Mouse (Mus musculus) ZHBTc4 (cell line): ENCODE data around the gene Tmem151b.

Experiments
- DNase-seq: peaks from one replicate; pipeline ENCODE4 v3.0.0-alpha.2; 2011; ENCODE audit warnings: low read depth, low spot score

Gene Tmem151b

DNA sequence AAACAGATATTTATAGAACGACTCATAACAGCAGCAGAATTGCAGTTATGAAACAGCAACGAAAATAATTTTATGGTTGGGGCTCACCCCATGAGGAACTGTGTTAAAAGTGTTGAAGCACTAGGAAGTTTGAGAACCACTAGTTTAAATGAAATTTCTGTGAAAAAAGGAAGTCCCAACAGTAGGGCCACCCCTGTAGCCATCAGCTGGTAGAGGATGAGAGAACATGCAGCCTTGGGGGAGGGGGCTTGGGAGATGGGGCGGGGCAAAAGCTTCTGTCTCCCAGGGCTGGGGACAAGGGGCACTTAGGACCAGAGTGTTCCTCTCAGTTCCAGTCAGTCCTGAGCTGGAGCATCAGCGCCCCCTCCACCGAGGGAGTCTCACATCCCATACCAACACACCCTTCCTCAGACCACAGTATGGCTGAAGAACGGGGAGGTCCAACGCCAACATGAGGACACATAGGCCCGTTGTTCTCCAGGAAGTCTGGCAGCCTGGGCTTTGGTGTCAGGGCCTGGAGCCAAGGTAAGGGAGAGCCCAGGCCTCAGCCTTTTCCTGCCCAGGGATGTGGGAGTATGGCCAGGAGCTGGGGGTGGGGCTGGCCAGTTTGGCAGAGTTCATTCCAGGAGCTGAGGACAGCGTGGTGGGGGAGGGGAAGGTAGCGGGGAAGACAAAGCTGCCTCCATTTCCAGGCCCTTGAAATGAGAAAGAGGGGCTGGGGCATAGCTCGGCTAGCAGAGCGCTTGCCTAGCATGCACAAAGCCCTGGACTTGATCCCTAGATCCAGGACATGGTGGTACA, 34.8 kb upstream of the Tmem151b start:
- DNase-seq: peak; percentile 80

GRCm38 (mm10) chr17:45582715-45583355, 33.4 kb upstream of the Tmem151b start:
- DNase-seq: peak; percentile 82

DNA sequence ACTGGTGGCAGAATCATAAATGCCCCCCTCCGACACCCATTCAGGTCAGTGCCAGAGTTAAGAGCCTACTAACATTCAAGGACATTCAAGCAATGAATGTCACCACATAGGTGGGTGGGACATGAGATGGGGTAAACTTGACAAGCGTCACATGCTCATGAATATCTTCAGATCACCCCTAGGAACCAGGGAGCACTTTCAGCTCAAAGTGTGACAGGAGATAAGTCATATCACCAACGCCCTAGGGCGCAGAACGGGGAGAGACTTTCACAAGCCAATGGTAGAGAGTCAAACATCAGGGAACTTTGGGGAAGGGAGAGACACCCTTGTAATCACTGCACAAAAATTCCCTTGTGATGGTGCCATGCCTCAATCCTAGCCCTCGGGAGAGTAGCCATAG, 32.7 kb upstream of the Tmem151b start:
- no peak for DNase-seq

- DNase-seq: peak; percentile 86
These were observed 32.1 kb upstream of the Tmem151b start for GRCm38 (mm10) chr17:45581567-45581983.

- DNase-seq: peak; percentile 45
These were observed 31.5 kb upstream of the Tmem151b start for GRCm38 (mm10) chr17:45580958-45581477.

GRCm38 (mm10) chr17:45579554-45579953, 30.1 kb upstream of the Tmem151b start:
- DNase-seq: peak; percentile 71

- DNase-seq: peak; percentile 77
These were observed 29.4 kb upstream of the Tmem151b start for GRCm38 (mm10) chr17:45578843-45579242.

DNA sequence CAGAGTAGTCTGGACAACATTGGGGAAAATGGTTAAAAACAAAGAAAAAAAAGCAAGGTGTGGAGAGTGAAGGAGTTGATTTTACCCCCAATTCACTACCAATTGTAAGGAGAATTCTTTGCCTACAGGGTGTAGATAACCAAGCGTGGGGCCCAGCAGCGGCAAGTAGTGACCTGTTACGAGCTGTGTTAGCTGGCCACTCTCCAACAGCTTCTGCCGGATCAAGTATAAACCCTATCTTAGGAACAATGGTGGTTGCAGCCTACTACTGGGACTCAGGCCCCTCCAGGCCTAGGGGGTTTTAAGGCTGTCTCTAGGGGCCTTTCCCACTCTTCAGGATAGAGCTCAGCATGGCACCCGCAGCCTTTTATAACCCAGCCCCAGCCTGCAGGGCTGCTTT, 28.8 kb upstream of the Tmem151b start:
- DNase-seq: no peak

GRCm38 (mm10) chr17:45575123-45575897, 25.8 kb upstream of the Tmem151b start:
- DNase-seq: no peak

GRCm38 (mm10) chr17:45574129-45574761, 24.8 kb upstream of the Tmem151b start:
- DNase-seq: peak; percentile 85

- DNase-seq: peak; percentile 98
These were observed 24.3 kb upstream of the Tmem151b start for GRCm38 (mm10) chr17:45573780-45574123.

DNA sequence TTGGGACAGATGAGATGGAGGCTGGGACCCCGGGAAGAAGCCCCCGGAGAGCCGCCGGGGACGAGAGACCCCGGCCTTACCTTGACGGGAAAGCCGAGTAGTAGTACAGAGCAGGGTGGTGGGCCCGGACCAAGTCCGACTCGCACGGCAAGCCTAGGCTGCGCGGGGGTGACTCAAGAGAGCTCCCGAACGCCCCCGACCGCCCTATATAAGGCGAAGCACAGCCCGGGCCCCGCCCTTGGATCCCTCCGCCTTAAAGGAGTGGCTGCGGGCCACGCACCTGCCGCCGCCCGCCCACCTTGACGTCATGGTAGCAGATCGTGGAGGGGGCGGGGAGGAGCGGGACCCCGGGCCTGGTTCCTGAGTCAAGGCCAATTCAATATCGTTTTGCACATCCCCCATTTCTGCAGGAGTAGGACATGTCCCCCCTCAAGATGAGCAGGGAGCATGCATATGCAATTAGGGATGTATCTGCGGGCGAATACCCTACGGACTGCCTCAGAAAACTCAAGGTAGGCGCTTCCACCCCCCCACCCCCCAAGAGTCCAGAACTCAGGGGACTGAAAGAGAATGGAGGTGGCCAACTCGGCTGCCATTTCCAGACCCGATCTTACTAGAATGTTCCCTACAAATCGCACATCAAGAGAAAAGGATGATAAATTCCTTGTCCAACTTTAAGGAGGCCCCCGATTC, 23.8 kb upstream of the Tmem151b start, which contains the start of gene Hsp90ab1:
TSS of gene Hsp90ab1 (minus strand) at position 185 of the 693 bp plus-strand sequence.
- DNase-seq: peak; percentile 98

DNA sequence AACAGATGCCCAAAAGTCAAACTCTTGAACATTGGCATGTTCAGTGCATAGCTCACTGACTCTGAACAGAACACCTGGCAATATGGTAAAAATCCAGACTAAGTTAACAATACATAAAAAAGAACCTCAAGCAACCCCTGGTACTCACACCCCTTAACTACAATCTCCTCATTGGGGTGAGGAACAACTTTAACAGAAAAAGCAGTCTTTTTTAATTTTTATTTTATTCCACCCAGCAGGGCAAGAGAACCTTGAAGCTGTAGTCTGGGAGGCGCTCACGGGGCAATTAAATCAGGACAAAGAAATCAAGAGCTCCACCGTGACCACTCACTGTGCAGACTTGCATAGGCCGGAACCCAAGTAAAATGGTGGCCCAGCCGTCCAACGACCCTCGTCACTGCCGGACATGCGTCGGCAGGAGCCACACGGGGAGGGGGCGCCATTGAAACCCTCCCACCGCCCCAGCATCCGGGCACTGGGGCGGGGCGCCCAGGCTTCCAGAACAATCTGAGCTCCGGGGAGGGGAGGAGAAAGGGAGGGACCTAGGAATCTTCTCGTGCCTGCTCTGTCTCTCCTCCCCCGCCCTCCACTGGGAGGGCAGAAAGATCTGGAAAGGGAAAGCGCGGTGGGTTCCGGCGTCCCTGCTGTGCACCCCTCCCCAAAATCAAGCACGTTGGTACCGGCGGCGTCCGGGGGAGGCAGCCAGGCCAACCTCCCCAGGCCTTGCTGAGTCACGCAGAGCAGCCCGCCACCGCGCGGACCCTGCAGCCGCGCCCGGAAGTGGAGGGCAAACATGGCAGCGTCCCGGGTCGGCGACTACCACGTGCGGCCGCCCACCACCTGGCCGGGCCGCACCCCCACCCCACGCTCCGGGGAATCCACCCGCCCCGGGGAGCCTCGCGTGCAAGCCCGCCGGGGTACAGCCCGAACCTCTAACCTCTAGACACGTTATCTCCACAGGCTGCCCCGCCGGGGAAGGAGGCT, 22.9 kb upstream of the Tmem151b start:
- DNase-seq: peak; percentile 96

- peak; percentile 57 for DNase-seq
These were observed 20.5 kb upstream of the Tmem151b start for GRCm38 (mm10) chr17:45569999-45570398.

GRCm38 (mm10) chr17:45568990-45569389, 19.5 kb upstream of the Tmem151b start:
- peak; percentile 28 for DNase-seq

DNA sequence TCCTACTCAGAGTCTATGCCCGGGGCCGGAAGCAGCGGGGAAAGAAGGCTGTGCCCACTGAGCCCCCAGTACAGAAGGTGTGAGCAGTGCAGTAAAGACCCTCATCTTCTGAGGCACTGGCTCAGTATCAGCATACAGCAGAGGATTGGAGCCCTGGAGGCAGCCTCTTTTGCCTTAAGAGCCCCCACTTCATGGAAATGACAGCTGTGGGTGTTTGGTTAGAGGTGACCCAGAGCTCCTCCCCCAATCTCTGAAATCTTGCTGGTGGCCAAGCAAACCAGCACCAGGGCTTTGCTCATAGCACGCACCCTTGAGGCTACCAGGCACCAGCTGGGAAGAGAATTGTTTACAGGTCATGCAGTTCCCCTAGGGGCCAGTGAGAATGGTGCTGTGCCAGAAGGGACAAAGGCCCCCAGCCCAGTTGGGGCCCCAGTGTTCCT, 17.7 kb upstream of the Tmem151b start:
- peak; percentile 75 for DNase-seq

DNA sequence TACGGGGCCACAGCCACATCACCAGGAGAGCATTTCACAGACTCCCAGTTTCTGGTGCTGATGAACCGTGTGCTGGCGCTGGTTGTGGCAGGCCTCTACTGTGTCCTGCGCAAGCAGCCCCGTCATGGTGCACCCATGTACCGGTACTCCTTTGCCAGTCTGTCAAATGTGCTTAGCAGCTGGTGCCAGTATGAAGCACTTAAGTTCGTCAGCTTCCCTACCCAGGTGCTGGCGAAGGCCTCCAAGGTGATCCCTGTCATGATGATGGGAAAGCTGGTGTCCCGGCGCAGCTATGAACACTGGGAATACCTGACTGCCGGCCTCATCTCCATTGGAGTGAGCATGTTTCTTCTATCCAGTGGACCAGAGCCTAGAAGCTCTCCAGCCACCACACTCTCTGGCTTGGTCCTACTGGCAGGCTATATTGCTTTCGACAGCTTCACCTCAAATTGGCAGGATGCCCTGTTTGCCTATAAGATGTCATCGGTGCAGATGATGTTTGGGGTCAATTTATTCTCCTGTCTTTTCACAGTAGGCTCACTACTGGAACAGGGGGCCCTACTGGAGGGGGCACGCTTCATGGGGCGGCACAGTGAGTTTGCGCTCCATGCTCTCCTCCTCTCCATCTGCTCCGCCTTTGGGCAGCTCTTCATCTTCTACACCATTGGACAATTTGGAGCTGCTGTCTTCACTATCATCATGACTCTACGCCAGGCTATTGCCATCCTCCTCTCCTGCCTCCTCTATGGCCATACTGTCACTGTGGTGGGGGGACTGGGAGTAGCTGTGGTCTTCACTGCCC, 17.1 kb upstream of the Tmem151b start:
- DNase-seq: peak; percentile 76

DNA sequence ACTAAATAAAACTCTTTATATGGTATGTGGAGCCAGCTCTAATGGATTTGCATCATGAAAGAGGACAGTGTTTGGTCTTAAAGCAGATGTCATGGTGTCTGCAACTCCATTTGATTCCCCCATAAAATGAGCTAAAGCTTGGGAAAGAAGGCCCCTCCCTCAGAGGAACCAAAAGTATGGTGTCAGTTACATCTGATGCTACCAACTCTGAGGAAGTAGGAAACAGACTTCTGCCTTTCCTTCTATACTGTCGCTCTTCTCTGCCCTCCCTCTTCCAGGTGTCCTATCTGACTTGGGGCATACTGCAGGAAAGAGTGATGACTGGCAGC, 16.5 kb upstream of the Tmem151b start:
- no peak for DNase-seq

GRCm38 (mm10) chr17:45565103-45565502, 15.6 kb upstream of the Tmem151b start:
- peak; percentile 72 for DNase-seq
